Mouse (Mus musculus) liver, embryonic 11.5 days (tissue): ENCODE measurements at regions not wholly inside any gene's neighbourhood (a gene's known extent, or its start where the extent isn't known, plus 50 kb on each side); places are given as distances from the start of the nearest gene placed in this dataset.
A peak's percentile ranks its signal among the peaks of the same experiment; 100 is the strongest.

Experiments
- ATAC-seq: fragments of 200-750 bp; cut with Nextera tagmentation; replicated peaks from 2 replicates; pipeline ENCODE4 v1.8.0; 2017; ENCODE audit warnings: moderate number of reproducible peaks, mild to moderate bottlenecking, moderate TSS enrichment, moderate library complexity; ENCODE audit not compliant: low FRiP score
- DNase-seq: peaks from one replicate; pipeline ENCODE4 v3.0.0-alpha.2; 2017; ENCODE audit warnings: low spot score
- H3K27ac ChIP-seq: fragments of 300-500 bp; sonication (generic); 2 replicates; pipeline ENCODE4 v1.5.1; 2014; ENCODE audit warnings: mild to moderate bottlenecking, low read depth, low read length, control low read depth
- H3K27me3 ChIP-seq: fragments of 300-500 bp; sonication (generic); replicated peaks from 2 replicates; pipeline ENCODE4 v1.6.1; 2014; ENCODE audit warnings: low read length, mixed read lengths; ENCODE audit not compliant: control insufficient read depth, insufficient read depth
- H3K36me3 ChIP-seq: fragments of 300-500 bp; sonication (generic); 2 replicates; pipeline ENCODE4 v1.6.1; 2014; ENCODE audit warnings: mild to moderate bottlenecking, low read length, moderate library complexity, mixed read lengths; ENCODE audit not compliant: control insufficient read depth, insufficient read depth
- H3K4me1 ChIP-seq: fragments of 300-500 bp; sonication (generic); replicated peaks from 2 replicates; pipeline ENCODE4 v1.6.1; 2014; ENCODE audit warnings: low read length, mixed read lengths; ENCODE audit not compliant: control insufficient read depth, insufficient read depth
- H3K4me2 ChIP-seq: fragments of 300-500 bp; sonication (generic); 2 replicates; pipeline ENCODE4 v1.6.1; 2014; ENCODE audit warnings: mild to moderate bottlenecking, control low read depth, moderate library complexity
- H3K4me3 ChIP-seq: fragments of 300-500 bp; sonication (generic); 2 replicates; pipeline ENCODE4 v1.5.1; 2014; ENCODE audit warnings: low read depth, low read length, control low read depth
- H3K9ac ChIP-seq: fragments of 300-500 bp; sonication (generic); 2 replicates; pipeline ENCODE4 v1.6.1; 2014; ENCODE audit warnings: low read depth, low read length, control low read depth
- H3K9me3 ChIP-seq: fragments of 300-500 bp; sonication (generic); 2 replicates; pipeline ENCODE4 v1.6.1; 2016; ENCODE audit warnings: low read length, inconsistent platforms, mixed read lengths; ENCODE audit not compliant: control insufficient read depth
- WGBS: fragments of 180-500 bp; shearing (Covaris S2); extraction: QIAGEN DNeasy Blood & Tissue Kit; methylation state at CpG from one replicate; pipeline ENCODE4 v1.1.7; 2014; 5-methylcytosine and 5-hydroxymethylcytosine counted together

GRCm38 (mm10) chr1:166817927-166818326 is 136.3 kb upstream of the Fmo9 start:
- H3K4me2 ChIP-seq: no peak overlapping the region
- no peaks in the 10 kb centered on the region for H3K27me3 ChIP-seq
- 86% methylated on average over 4 of the region's 4 CpGs for WGBS
- H3K36me3 ChIP-seq: no peaks in the 10 kb centered on the region
- H3K27ac ChIP-seq: no peak overlapping the region
- 0 out of 2 replicates have a peak, but pooled peaks cover 2% of the 10 kb centered on the region for H3K9me3 ChIP-seq
- DNase-seq (no peak), ATAC-seq (no peak)
- H3K9ac ChIP-seq: no peak overlapping the region
- peaks cover 7% of the 10 kb centered on the region for H3K4me1 ChIP-seq
- H3K4me3 ChIP-seq: no peak overlapping the region

- WGBS: 55% methylated on average over 5 of the region's 5 CpGs
- H3K9me3 ChIP-seq: 0 out of 2 replicates have a peak, but pooled peaks cover 2% of the 10 kb centered on the region
- peaks cover 6% of the 10 kb centered on the region; the same call in 1 of the 2 replicates for H3K4me1 ChIP-seq
- DNase-seq: no peak
- no peak overlapping the region for H3K4me3 ChIP-seq
- no peak overlapping the region for H3K4me2 ChIP-seq
- no peak for ATAC-seq
- H3K9ac ChIP-seq: no peak overlapping the region
- no peaks in the 10 kb centered on the region for H3K27me3 ChIP-seq
- no peaks in the 10 kb centered on the region for H3K36me3 ChIP-seq
- peak overlapping the region; percentile 35; the same call in 1 of the 2 replicates for H3K27ac ChIP-seq
Measured at GRCm38 (mm10) chr1:166818682-166819081, 137.0 kb upstream of the Fmo9 start.

GRCm38 (mm10) chr1:166819420-166819819 is 137.8 kb upstream of the Fmo9 start:
- H3K4me3 ChIP-seq: no peak overlapping the region
- DNase-seq (no peak), ATAC-seq (peak; percentile 63)
- no peak overlapping the region for H3K9ac ChIP-seq
- no peaks in the 10 kb centered on the region for H3K36me3 ChIP-seq
- H3K27me3 ChIP-seq: no peaks in the 10 kb centered on the region
- no peak overlapping the region for H3K4me2 ChIP-seq
- H3K4me1 ChIP-seq: peaks cover 6% of the 10 kb centered on the region; the same call in 1 of the 2 replicates
- 0 out of 2 replicates have a peak, but pooled peaks cover 2% of the 10 kb centered on the region for H3K9me3 ChIP-seq
- WGBS: 45% methylated on average over 7 of the region's 7 CpGs
- H3K27ac ChIP-seq: peak overlapping the region; percentile 35; the same call in 1 of the 2 replicates

- 86% methylated on average over 5 of the region's 5 CpGs for WGBS
Measured at GRCm38 (mm10) chr1:166820050-166820449, 138.4 kb upstream of the Fmo9 start.

DNA sequence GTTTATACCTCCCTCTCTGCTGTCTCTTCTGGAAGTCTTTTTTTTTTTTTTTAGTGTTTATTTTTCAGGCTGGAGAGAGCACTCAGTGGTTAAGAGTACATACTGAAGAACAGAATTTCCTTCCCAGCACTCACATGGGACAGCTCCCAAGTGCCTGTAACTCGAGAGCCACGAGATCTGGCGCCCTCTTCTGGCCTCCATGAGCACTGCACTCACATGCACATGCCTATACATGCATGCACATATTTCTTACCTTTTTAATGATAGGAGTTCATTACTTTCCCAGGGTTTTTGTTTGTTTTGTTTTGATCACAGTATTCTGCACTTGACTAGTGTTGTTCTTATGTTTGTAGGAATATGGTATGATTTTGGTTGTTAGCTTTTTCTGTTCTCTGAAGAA is 139.5 kb upstream of the Fmo9 start:
- Histone ChIP-seq H3K27ac (no peak overlapping the region), H3K9ac (no peak overlapping the region), H3K9me3 (0 out of 2 replicates have a peak, but pooled peaks cover 2% of the 10 kb centered on the region), H3K4me3 (no peak overlapping the region), H3K4me2 (no peak overlapping the region), H3K27me3 (no peaks in the 10 kb centered on the region), H3K36me3 (no peaks in the 10 kb centered on the region), H3K4me1 (peaks cover 6% of the 10 kb centered on the region; the same call in 1 of the 2 replicates)
- DNase-seq (no peak), ATAC-seq (no peak)
- WGBS: 27% methylated on average over 3 of the region's 3 CpGs

More at GRCm38 (mm10) chr1:166820050-166820449, 138.4 kb upstream of the Fmo9 start:
- H3K4me1 ChIP-seq: peaks cover 6% of the 10 kb centered on the region; the same call in 1 of the 2 replicates
- peak overlapping the region; percentile 4; the same call in 1 of the 2 replicates for H3K27ac ChIP-seq
- H3K36me3 ChIP-seq: no peaks in the 10 kb centered on the region
- H3K27me3 ChIP-seq: no peaks in the 10 kb centered on the region
- H3K4me3 ChIP-seq: no peak overlapping the region
- H3K9me3 ChIP-seq: 0 out of 2 replicates have a peak, but pooled peaks cover 2% of the 10 kb centered on the region
- no peak overlapping the region for H3K4me2 ChIP-seq
- no peak overlapping the region for H3K9ac ChIP-seq
- DNase-seq (no peak), ATAC-seq (no peak)

GRCm38 (mm10) chr1:166837299-166837698 is 155.7 kb upstream of the Fmo9 start:
- Histone ChIP-seq H3K4me1 (no peaks in the 10 kb centered on the region), H3K27ac (no peak overlapping the region), H3K27me3 (no peaks in the 10 kb centered on the region), H3K9me3 (no peaks in the 10 kb centered on the region), H3K4me3 (no peak overlapping the region), H3K9ac (no peak overlapping the region), H3K4me2 (no peak overlapping the region), H3K36me3 (no peaks in the 10 kb centered on the region)
- DNase-seq: no peak
- no peak for ATAC-seq
- WGBS: 50% methylated on average over 1 of the region's 1 CpGs

GRCm38 (mm10) chr1:166839833-166840232 is 158.2 kb upstream of the Fmo9 start:
- no peak overlapping the region for H3K27ac ChIP-seq
- H3K9ac ChIP-seq: no peak overlapping the region
- no peak overlapping the region for H3K4me3 ChIP-seq
- H3K36me3 ChIP-seq: no peaks in the 10 kb centered on the region
- no peaks in the 10 kb centered on the region for H3K4me1 ChIP-seq
- no peak overlapping the region for H3K4me2 ChIP-seq
- no peaks in the 10 kb centered on the region for H3K27me3 ChIP-seq
- ATAC-seq (no peak), DNase-seq (no peak)
- H3K9me3 ChIP-seq: no peaks in the 10 kb centered on the region
- 61% methylated on average over 7 of the region's 7 CpGs for WGBS

- no peaks in the 10 kb centered on the region for H3K9me3 ChIP-seq
- H3K27ac ChIP-seq: no peak overlapping the region
- no peak overlapping the region for H3K4me3 ChIP-seq
- H3K27me3 ChIP-seq: no peaks in the 10 kb centered on the region
- H3K36me3 ChIP-seq: no peaks in the 10 kb centered on the region
- no peak for ATAC-seq
- no peak for DNase-seq
- H3K4me2 ChIP-seq: no peak overlapping the region
- no peak overlapping the region for H3K9ac ChIP-seq
- no peaks in the 10 kb centered on the region for H3K4me1 ChIP-seq
- WGBS: 9% methylated on average over 11 of the region's 11 CpGs
Measured at GRCm38 (mm10) chr1:166843397-166843877, 157.8 kb upstream of the Fam78b start.

GRCm38 (mm10) chr1:166846566-166846965 is 154.7 kb upstream of the Fam78b start:
- whole genome bisulfite sequencing: 80% methylated on average over 5 of the region's 5 CpGs
- no peak overlapping the region for H3K9ac ChIP-seq
- no peaks in the 10 kb centered on the region for H3K9me3 ChIP-seq
- no peak for ATAC-seq
- H3K4me3 ChIP-seq: no peak overlapping the region
- no peaks in the 10 kb centered on the region for H3K4me1 ChIP-seq
- no peak overlapping the region for H3K4me2 ChIP-seq
- H3K36me3 ChIP-seq: no peaks in the 10 kb centered on the region
- DNase-seq: no peak
- H3K27me3 ChIP-seq: no peaks in the 10 kb centered on the region
- H3K27ac ChIP-seq: no peak overlapping the region
